Mouse (Mus musculus): Measurements from ENCODE around the gene Susd5.

GRCm38 (mm10) chr9:114113911-114114623 lies 57.1 kb downstream of the Susd5 start:
- TF ChIP-seq CTCF (IDR thresholded peaks at IDR 0.05; ENCODE audit: control insufficient read depth, insufficient read depth, low read length) = no peak
- no peak for TF ChIP-seq POLR2A (IDR thresholded peaks at IDR 0.05; ENCODE audit: borderline replicate concordance, control insufficient read depth, low read depth, low read length)

Data from bone marrow, adult 2 months (tissue).